ENCODE assay signal across 19 mouse cellular contexts in the genomic region with DNA sequence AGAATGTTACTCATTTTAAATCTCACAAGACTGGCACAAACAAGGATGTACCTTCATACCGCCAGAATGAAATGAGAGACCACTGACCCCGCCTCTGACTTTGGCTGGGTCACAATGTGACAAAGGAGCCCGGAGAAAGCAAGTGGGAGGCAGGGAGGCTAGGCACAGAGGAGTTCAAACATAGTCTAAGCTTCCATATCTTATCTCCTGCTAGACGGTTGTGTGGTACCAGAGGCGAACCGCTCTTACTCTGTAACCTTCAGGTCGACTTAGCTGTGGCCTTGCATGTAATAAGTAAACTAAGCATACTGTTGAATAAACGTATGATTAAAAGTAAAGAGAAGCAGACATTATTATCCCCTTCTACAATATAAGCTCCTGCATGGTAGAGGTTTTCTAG.
DNase-seq lines count a peak whose midpoint lies in the region; ATAC-seq lines count a peak whose summit lies in the region.
"Had no signal": no experiment of that assay in that cellular context is flagged by ENCODE, and none has a peak within 500 bp of the region (broad histone marks: within the 10 kb centered on the region; RNA-seq: fewer than 3 reads in every experiment).

No protein-coding gene starts in this region.

- no peak for ATAC-seq in heart, embryonic 13.5 days (ENCODE audit: extremely low read depth, insufficient number of reproducible peaks, low FRiP score, low TSS enrichment)
- ATAC-seq in heart, embryonic 11.5 days (replicated peaks; ENCODE audit: insufficient number of reproducible peaks, low FRiP score, low TSS enrichment) = no peak
- peak; percentile 85 for ATAC-seq in stomach, embryonic 15.5 days (ENCODE audit: insufficient read depth, low FRiP score, low read depth)
- no peak for ATAC-seq in forebrain, embryonic 12.5 days (ENCODE audit: low FRiP score)
- ATAC-seq: activated CD4-positive, CD25-positive, alpha-beta regulatory T cell, adult 4 months; forebrain, embryonic 16.5 days; Patski had no signal

- 17% methylated on average over 8 of the region's 8 CpGs for WGBS in heart, embryonic 13.5 days
- WGBS in heart, embryonic 11.5 days (ENCODE audit: insufficient replicate concordance) = 32% methylated on average over 8 of the region's 8 CpGs
- WGBS in stomach, embryonic 15.5 days = 41% methylated on average over 8 of the region's 8 CpGs
- 68% methylated on average over 8 of the region's 8 CpGs for WGBS in forebrain, embryonic 12.5 days

- no peak overlapping the region for H3K4me3 ChIP-seq in heart, embryonic 13.5 days
- H3K4me3 ChIP-seq in heart, embryonic 11.5 days (ENCODE audit: low read depth, low read length) = no peak overlapping the region
- no peak overlapping the region for H3K4me3 ChIP-seq in stomach, embryonic 15.5 days (replicated peaks)
- no peak overlapping the region for H3K4me3 ChIP-seq in forebrain, embryonic 12.5 days (replicated peaks)
- H3K4me3 ChIP-seq: embryonic facial prominence, embryonic 15.5 days; erythroblast, embryonic 14.5 days; forebrain, embryonic 10.5 days; hindbrain, embryonic 10.5 days had no signal

- no peak overlapping the region for H3K4me2 ChIP-seq in heart, embryonic 13.5 days
- H3K4me2 ChIP-seq in heart, embryonic 11.5 days = no peak overlapping the region; the same call in 1 of the 2 replicates
- H3K4me2 ChIP-seq in stomach, embryonic 15.5 days = no peak overlapping the region
- H3K4me2 ChIP-seq in forebrain, embryonic 12.5 days = no peak overlapping the region
- H3K4me2 ChIP-seq: embryonic facial prominence, embryonic 15.5 days; hindbrain, embryonic 14.5 days had no signal

- H3K36me3 ChIP-seq in heart, embryonic 13.5 days = peaks cover 24% of the 10 kb centered on the region
- peaks cover 9% of the 10 kb centered on the region for H3K36me3 ChIP-seq in heart, embryonic 11.5 days (ENCODE audit: control insufficient read depth, insufficient read depth, low read length)
- no peaks in the 10 kb centered on the region for H3K36me3 ChIP-seq in stomach, embryonic 15.5 days
- H3K36me3 ChIP-seq in forebrain, embryonic 12.5 days (replicated peaks) = peaks cover 13% of the 10 kb centered on the region

- H3K9me3 ChIP-seq in heart, embryonic 13.5 days = no peaks in the 10 kb centered on the region
- no peaks in the 10 kb centered on the region for H3K9me3 ChIP-seq in heart, embryonic 11.5 days (replicated peaks; ENCODE audit: control insufficient read depth, low read length)
- H3K9me3 ChIP-seq in stomach, embryonic 15.5 days = no peaks in the 10 kb centered on the region
- H3K9me3 ChIP-seq in forebrain, embryonic 12.5 days = no peaks in the 10 kb centered on the region
- H3K9me3 ChIP-seq: embryonic facial prominence, embryonic 15.5 days; forebrain, embryonic 10.5 days; hindbrain, embryonic 10.5 days had no signal

- no peaks in the 10 kb centered on the region for H3K27me3 ChIP-seq in heart, embryonic 13.5 days (replicated peaks)
- H3K27me3 ChIP-seq in heart, embryonic 11.5 days (ENCODE audit: control insufficient read depth, insufficient read depth, low read length) = no peaks in the 10 kb centered on the region
- H3K27me3 ChIP-seq in stomach, embryonic 15.5 days (replicated peaks) = no peaks in the 10 kb centered on the region
- H3K27me3 ChIP-seq in forebrain, embryonic 12.5 days = no peaks in the 10 kb centered on the region
- H3K27me3 ChIP-seq: CH12.LX; embryonic facial prominence, embryonic 15.5 days; Patski had no signal

- peaks cover 39% of the 10 kb centered on the region for H3K4me1 ChIP-seq in heart, embryonic 13.5 days
- peaks cover 28% of the 10 kb centered on the region for H3K4me1 ChIP-seq in heart, embryonic 11.5 days (ENCODE audit: control insufficient read depth, insufficient read depth, low read length)
- peaks cover 19% of the 10 kb centered on the region for H3K4me1 ChIP-seq in stomach, embryonic 15.5 days
- peaks cover 12% of the 10 kb centered on the region for H3K4me1 ChIP-seq in forebrain, embryonic 12.5 days

- peak; percentile 57 for DNase-seq in ovary, adult 18-20 months (ENCODE audit: low spot score)
- no peak for DNase-seq in ovary, postnatal 10 days (ENCODE audit: low spot score)
- DNase-seq: adrenal gland, postnatal 14 days; cerebellum, adult 11-12 months; cerebellum, adult 9-10 months; gastrocnemius, postnatal 10 days had no signal

- peak overlapping the region; percentile 21; the same call in 1 of the 2 replicates for H3K27ac ChIP-seq in heart, embryonic 13.5 days (replicated peaks)
- H3K27ac ChIP-seq in heart, embryonic 11.5 days (ENCODE audit: low read depth, low read length) = no peak overlapping the region
- H3K27ac ChIP-seq in stomach, embryonic 15.5 days = no peak overlapping the region
- H3K27ac ChIP-seq in forebrain, embryonic 12.5 days = no peak overlapping the region
- H3K27ac ChIP-seq: embryonic facial prominence, embryonic 15.5 days; forebrain, embryonic 10.5 days; hindbrain, embryonic 10.5 days; hindbrain, embryonic 14.5 days had no signal

- no peak overlapping the region for H3K9ac ChIP-seq in heart, embryonic 13.5 days
- H3K9ac ChIP-seq in heart, embryonic 11.5 days (ENCODE audit: low read depth, low read length) = no peak overlapping the region
- H3K9ac ChIP-seq in stomach, embryonic 15.5 days = no peak overlapping the region
- H3K9ac ChIP-seq in forebrain, embryonic 12.5 days = no peak overlapping the region
- H3K9ac ChIP-seq: embryonic facial prominence, embryonic 15.5 days; hindbrain, embryonic 14.5 days had no signal
